Comparison of ENCODE assay signal across 25 mouse cellular contexts in the genomic region with DNA sequence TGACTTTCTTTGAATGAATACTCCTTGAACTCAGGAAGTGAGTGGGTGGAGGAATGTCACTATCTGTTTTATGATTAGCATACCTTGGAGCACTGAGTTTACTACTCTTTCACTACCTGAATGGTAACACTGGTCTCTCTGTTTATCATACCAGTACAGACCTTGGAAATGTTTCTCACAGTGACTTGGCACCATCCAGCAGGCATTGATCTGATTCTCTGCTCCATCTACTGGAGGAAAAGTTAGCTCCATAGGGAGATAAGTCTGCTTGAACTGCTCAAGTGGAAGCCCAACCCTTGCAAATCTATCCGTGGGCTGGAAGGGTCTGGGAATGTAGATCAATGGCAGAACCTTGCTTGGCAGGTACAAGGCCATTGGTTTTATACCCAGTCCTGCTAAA.
DNase-seq lines count a peak whose midpoint lies in the region; ATAC-seq and TF ChIP-seq lines count a peak whose summit lies in the region.
"Had no signal": no experiment of that assay in that cellular context is flagged by ENCODE, and none has a peak within 500 bp of the region (broad histone marks: within the 10 kb centered on the region; RNA-seq: fewer than 3 reads in every experiment).

No protein-coding gene starts in this region.

- no peak for TF ChIP-seq EP300 in lung, postnatal 0 days (IDR thresholded peaks at IDR 0.05)

- no peak overlapping the region for H3K27ac ChIP-seq in hindbrain, postnatal 0 days
- H3K27ac ChIP-seq in hindbrain, embryonic 13.5 days: no peak overlapping the region
- H3K27ac ChIP-seq in lung, postnatal 0 days (ENCODE audit: low read length): no peak overlapping the region
- H3K27ac ChIP-seq: embryonic facial prominence, embryonic 12.5 days; heart, embryonic 10.5 days; hindbrain, embryonic 10.5 days; limb, embryonic 13.5 days; liver, embryonic 12.5 days; midbrain, embryonic 15.5 days; stomach, embryonic 15.5 days had no signal

- no peaks in the 10 kb centered on the region for H3K27me3 ChIP-seq in hindbrain, postnatal 0 days (ENCODE audit: insufficient read depth, low read length)
- H3K27me3 ChIP-seq in hindbrain, embryonic 13.5 days: no peaks in the 10 kb centered on the region
- no peaks in the 10 kb centered on the region for H3K27me3 ChIP-seq in lung, postnatal 0 days (replicated peaks; ENCODE audit: insufficient read depth, low read length)
- H3K27me3 ChIP-seq: embryonic facial prominence, embryonic 12.5 days; limb, embryonic 13.5 days; liver, embryonic 12.5 days; midbrain, embryonic 15.5 days; stomach, embryonic 15.5 days had no signal

- H3K9ac ChIP-seq in hindbrain, postnatal 0 days (replicated peaks; ENCODE audit: low read length): no peak overlapping the region
- no peak overlapping the region for H3K9ac ChIP-seq in hindbrain, embryonic 13.5 days
- no peak overlapping the region for H3K9ac ChIP-seq in lung, postnatal 0 days (replicated peaks; ENCODE audit: low read depth)
- H3K9ac ChIP-seq: embryonic facial prominence, embryonic 12.5 days; limb, embryonic 13.5 days; liver, embryonic 12.5 days; midbrain, embryonic 15.5 days; stomach, embryonic 15.5 days had no signal

- no peaks in the 10 kb centered on the region for H3K9me3 ChIP-seq in hindbrain, postnatal 0 days (ENCODE audit: low read length)
- H3K9me3 ChIP-seq in hindbrain, embryonic 13.5 days: no peaks in the 10 kb centered on the region
- H3K9me3 ChIP-seq in lung, postnatal 0 days (ENCODE audit: low read length): no peaks in the 10 kb centered on the region
- H3K9me3 ChIP-seq: embryonic facial prominence, embryonic 12.5 days; heart, embryonic 10.5 days; hindbrain, embryonic 10.5 days; limb, embryonic 13.5 days; liver, embryonic 12.5 days; midbrain, embryonic 15.5 days; stomach, embryonic 15.5 days had no signal

- no peaks in the 10 kb centered on the region for H3K36me3 ChIP-seq in hindbrain, postnatal 0 days (ENCODE audit: insufficient read depth, low read length)
- H3K36me3 ChIP-seq in hindbrain, embryonic 13.5 days: peaks cover 4% of the 10 kb centered on the region; the same call in 1 of the 2 replicates
- H3K36me3 ChIP-seq in lung, postnatal 0 days (ENCODE audit: insufficient read depth, low read length): no peaks in the 10 kb centered on the region
- H3K36me3 ChIP-seq: embryonic facial prominence, embryonic 12.5 days; heart, embryonic 10.5 days; limb, embryonic 13.5 days; liver, embryonic 12.5 days; midbrain, embryonic 15.5 days; stomach, embryonic 15.5 days had no signal

- WGBS in hindbrain, postnatal 0 days: 40% methylated on average over 1 of the region's 1 CpGs
- WGBS in hindbrain, embryonic 13.5 days: 65% methylated on average over 1 of the region's 1 CpGs
- 27% methylated on average over 1 of the region's 1 CpGs for WGBS in lung, postnatal 0 days

- ATAC-seq in hindbrain, postnatal 0 days: no peak
- ATAC-seq in hindbrain, embryonic 13.5 days (ENCODE audit: low FRiP score): no peak
- ATAC-seq in lung, postnatal 0 days: no peak
- no peak for ATAC-seq in monocyte, adult 5-6 weeks (replicated peaks; ENCODE audit: insufficient number of reproducible peaks, low FRiP score, low TSS enrichment, poor library complexity, severe bottlenecking)
- ATAC-seq: liver, embryonic 12.5 days; midbrain, embryonic 15.5 days had no signal

- no peak for DNase-seq in hindbrain, postnatal 0 days (ENCODE audit: low spot score)
- no peak for DNase-seq in lung, postnatal 0 days (ENCODE audit: low spot score)
- no peak for DNase-seq in lung, postnatal 25 days (ENCODE audit: low spot score)
- peak; percentile 37 for DNase-seq in brain, adult 2 months (ENCODE audit: low read depth, low spot score)
- DNase-seq in ovary, postnatal 36 days (ENCODE audit: low spot score): no peak
- DNase-seq: adrenal gland, postnatal 25 days; cerebellum, adult 11 months; cerebellum, postnatal 10 days; gastrocnemius, postnatal 36 days; kidney, adult 2 months; kidney, postnatal 14 days; layer of hippocampus, postnatal 36 days; lung, adult 18-20 months; lung, postnatal 36 days; right cerebral cortex, adult 18-20 months; thymus, adult 2 months had no signal

- no peak overlapping the region for H3K4me2 ChIP-seq in hindbrain, postnatal 0 days (ENCODE audit: low read depth, low read length)
- no peak overlapping the region for H3K4me2 ChIP-seq in hindbrain, embryonic 13.5 days
- no peak overlapping the region for H3K4me2 ChIP-seq in lung, postnatal 0 days (replicated peaks; ENCODE audit: low read depth, low read length)
- H3K4me2 ChIP-seq: embryonic facial prominence, embryonic 12.5 days; limb, embryonic 13.5 days; liver, embryonic 12.5 days; midbrain, embryonic 15.5 days; stomach, embryonic 15.5 days had no signal

- H3K4me1 ChIP-seq in hindbrain, postnatal 0 days (ENCODE audit: insufficient read depth, low read length): no peaks in the 10 kb centered on the region
- H3K4me1 ChIP-seq in hindbrain, embryonic 13.5 days (replicated peaks): peaks cover 5% of the 10 kb centered on the region
- no peaks in the 10 kb centered on the region for H3K4me1 ChIP-seq in lung, postnatal 0 days (ENCODE audit: insufficient read depth, low read depth, low read length)
- H3K4me1 ChIP-seq: embryonic facial prominence, embryonic 12.5 days; heart, embryonic 10.5 days; hindbrain, embryonic 10.5 days; limb, embryonic 13.5 days; liver, embryonic 12.5 days; stomach, embryonic 15.5 days had no signal

- H3K4me3 ChIP-seq in hindbrain, postnatal 0 days (ENCODE audit: low read length): no peak overlapping the region
- H3K4me3 ChIP-seq in hindbrain, embryonic 13.5 days: no peak overlapping the region
- H3K4me3 ChIP-seq in lung, postnatal 0 days (ENCODE audit: low read depth, low read length): no peak overlapping the region
- H3K4me3 ChIP-seq: embryonic facial prominence, embryonic 12.5 days; heart, embryonic 10.5 days; hindbrain, embryonic 10.5 days; limb, embryonic 13.5 days; liver, embryonic 12.5 days; midbrain, embryonic 15.5 days; stomach, embryonic 15.5 days had no signal

- peak; percentile 33 for TF ChIP-seq CTCF in hindbrain, postnatal 0 days (IDR thresholded peaks at IDR 0.05; ENCODE audit: low read depth)
- peak; percentile 9; the same call in 1 of the 2 replicates for TF ChIP-seq CTCF in lung, postnatal 0 days (IDR thresholded peaks at IDR 0.05)
